Mouse (Mus musculus) hindbrain, embryonic 10.5 days (tissue): ENCODE measurements around the gene Gm49340. TPM values are rescaled to one million over a fixed set of nuclear protein-coding genes. Genes with fewer than 3 reads are reported as not detected.

Experiments
- DNase-seq: peaks from one replicate; pipeline ENCODE4 v3.0.0-alpha.2; 2017; ENCODE audit warnings: low spot score
- H3K27ac ChIP-seq: fragments of 300-500 bp; sonication (generic); 2 replicates; pipeline ENCODE4 v1.5.1; 2016; ENCODE audit warnings: mild to moderate bottlenecking, moderate library complexity
- H3K27me3 ChIP-seq: fragments of 300-500 bp; sonication (generic); 2 replicates; pipeline ENCODE4 v1.6.1; 2016; ENCODE audit warnings: mild to moderate bottlenecking; ENCODE audit not compliant: poor library complexity, insufficient read depth, severe bottlenecking
- H3K36me3 ChIP-seq: fragments of 300-500 bp; sonication (generic); 2 replicates; pipeline ENCODE4 v1.6.1; 2016; ENCODE audit warnings: mild to moderate bottlenecking, moderate library complexity
- H3K4me1 ChIP-seq: fragments of 300-500 bp; sonication (generic); replicated peaks from 2 replicates; pipeline ENCODE4 v1.6.1; 2016; ENCODE audit warnings: mild to moderate bottlenecking
- H3K4me3 ChIP-seq: fragments of 300-500 bp; sonication (generic); 2 replicates; pipeline ENCODE4 v1.5.1; 2016; ENCODE audit warnings: mild to moderate bottlenecking, moderate library complexity
- H3K9me3 ChIP-seq: fragments of 300-500 bp; sonication (generic); 2 replicates; pipeline ENCODE4 v1.6.1; 2016; ENCODE audit warnings: mild to moderate bottlenecking, moderate library complexity
- WGBS: fragments of 180-500 bp; shearing (Covaris S2); methylation state at CpG from one replicate; pipeline ENCODE4 v1.1.7; 2016; 5-methylcytosine and 5-hydroxymethylcytosine counted together
- polyA plus RNA-seq: library from polyadenylated mRNA; unstranded; fragments of >200 nt; fragmentation: Nextera tagmentation; extraction: Ambion mirVana; gene quantifications from 2 replicates; pipeline ENCODE4 v1.2.1, GENCODE M21; 2016

The Gm49340 gene
- polyA plus RNA-seq, 1 experiment from 2014 or later = not detected

DNA sequence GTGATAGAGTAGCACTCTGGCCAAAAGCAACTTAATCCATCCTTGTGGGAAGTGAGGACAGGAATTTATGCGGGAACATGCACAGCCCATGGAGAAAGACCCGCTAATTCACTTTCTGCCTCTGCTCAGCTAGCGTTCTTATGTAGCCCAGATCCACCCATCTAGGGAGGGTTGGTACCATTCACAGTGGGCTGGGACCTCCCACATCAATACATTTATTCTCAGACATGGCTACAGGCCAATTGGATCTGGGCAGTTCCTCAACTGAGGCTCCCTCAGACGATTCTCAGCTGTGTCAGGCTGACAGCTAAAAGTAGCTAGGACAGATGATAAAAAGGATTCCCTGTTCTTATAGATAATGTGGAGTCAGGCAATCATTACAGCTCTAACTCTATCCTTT, 2.2 kb upstream of the Gm49340 start:
- 89% methylated on average over 4 of the region's 4 CpGs for WGBS
- no peaks in the 10 kb centered on the region for H3K4me1 ChIP-seq
- H3K9me3 ChIP-seq = 0 out of 2 replicates have a peak, but pooled peaks cover 5% of the 10 kb centered on the region
- H3K4me3 ChIP-seq = no peak overlapping the region
- H3K27ac ChIP-seq = no peak overlapping the region
- no peak for DNase-seq
- no peaks in the 10 kb centered on the region for H3K36me3 ChIP-seq
- H3K27me3 ChIP-seq = no peaks in the 10 kb centered on the region

- H3K27ac ChIP-seq = no peak overlapping the region
- no peak for DNase-seq
- H3K4me3 ChIP-seq = no peak overlapping the region
- H3K36me3 ChIP-seq = no peaks in the 10 kb centered on the region
- 78% methylated on average over 2 of the region's 2 CpGs for WGBS
- H3K9me3 ChIP-seq = 0 out of 2 replicates have a peak, but pooled peaks cover 5% of the 10 kb centered on the region
- no peaks in the 10 kb centered on the region for H3K27me3 ChIP-seq
- no peaks in the 10 kb centered on the region for H3K4me1 ChIP-seq
Observed at GRCm38 (mm10) chr11:73333357-73333756, 3.8 kb downstream of the Gm49340 start.

GRCm38 (mm10) chr11:73336919-73337318, 7.4 kb downstream of the Gm49340 start:
- no peak overlapping the region for H3K27ac ChIP-seq
- H3K4me1 ChIP-seq = no peaks in the 10 kb centered on the region
- no peaks in the 10 kb centered on the region for H3K9me3 ChIP-seq
- no peak overlapping the region for H3K4me3 ChIP-seq
- H3K27me3 ChIP-seq = no peaks in the 10 kb centered on the region
- no peaks in the 10 kb centered on the region for H3K36me3 ChIP-seq
- WGBS = 83% methylated on average over 4 of the region's 4 CpGs
- DNase-seq = no peak

GRCm38 (mm10) chr11:73350483-73350882, 20.9 kb downstream of the Gm49340 start, which contains the start of gene Olfr20:
Gene Olfr20, plus strand, starts transcription at chr11:73350783.
- Histone ChIP-seq H3K27me3 (no peaks in the 10 kb centered on the region), H3K4me3 (no peak within 1 kb of the TSS), H3K9me3 (no peaks in the 10 kb centered on the region), H3K36me3 (no peaks in the 10 kb centered on the region), H3K4me1 (no peaks in the 10 kb centered on the region), H3K27ac (no peak within 1 kb of the TSS)
- DNase-seq = no peak
- 53% methylated on average over 3 of the region's 3 CpGs for WGBS

GRCm38 (mm10) chr11:73370946-73371345, 41.4 kb downstream of the Gm49340 start, which contains the start of gene Olfr376:
Gene Olfr376, plus strand, starts transcription at chr11:73371246.
- H3K27ac ChIP-seq = no peak within 1 kb of the TSS
- 84% methylated on average over 2 of the region's 2 CpGs for WGBS
- no peaks in the 10 kb centered on the region for H3K36me3 ChIP-seq
- no peaks in the 10 kb centered on the region for H3K9me3 ChIP-seq
- H3K27me3 ChIP-seq = no peaks in the 10 kb centered on the region
- DNase-seq = no peak
- H3K4me1 ChIP-seq = no peaks in the 10 kb centered on the region
- H3K4me3 ChIP-seq = no peak within 1 kb of the TSS

DNA sequence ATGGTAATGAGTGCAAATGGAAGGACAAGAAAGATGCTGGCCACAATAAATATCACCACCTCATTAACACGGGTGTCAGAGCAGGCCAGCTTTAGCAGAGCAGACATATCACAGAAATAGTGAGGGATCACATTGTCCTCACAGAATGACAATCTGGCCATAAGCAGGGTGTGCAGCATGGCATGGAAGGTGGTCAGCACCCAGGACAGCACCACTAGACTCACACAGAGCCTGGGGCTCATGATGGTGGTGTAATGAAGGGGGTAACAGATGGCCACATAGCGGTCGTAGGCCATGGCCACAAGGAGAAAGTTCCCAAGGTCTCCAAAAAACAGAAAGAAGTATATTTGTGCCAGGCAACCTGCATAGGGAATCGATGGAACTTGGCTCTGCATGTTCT, 65.8 kb downstream of the Gm49340 start:
- Histone ChIP-seq H3K36me3 (no peaks in the 10 kb centered on the region), H3K27ac (no peak overlapping the region), H3K4me1 (no peaks in the 10 kb centered on the region), H3K9me3 (peaks cover 6% of the 10 kb centered on the region; the same call in 1 of the 2 replicates), H3K4me3 (no peak overlapping the region), H3K27me3 (no peaks in the 10 kb centered on the region)
- WGBS = 82% methylated on average over 4 of the region's 4 CpGs
- DNase-seq = no peak

DNA sequence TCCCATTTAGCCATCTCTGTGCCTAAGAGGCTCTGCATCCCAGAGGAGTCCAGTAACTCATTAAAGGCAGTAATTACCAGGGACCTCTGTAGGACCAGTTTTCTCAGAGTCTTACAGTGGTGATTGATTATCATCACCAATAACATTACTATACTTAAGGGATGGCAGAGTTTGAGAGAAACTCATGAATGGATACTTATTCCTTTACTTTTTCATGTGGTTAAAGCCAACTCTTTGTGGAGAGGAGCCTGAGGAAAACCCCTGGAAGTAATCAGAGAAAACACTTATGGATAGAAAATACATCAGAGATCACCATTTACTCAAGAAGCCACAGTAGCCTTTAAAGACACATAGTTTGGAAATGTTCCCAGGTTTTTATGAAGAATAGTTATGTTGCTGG, 70.0 kb downstream of the Gm49340 start, which contains the start of gene Olfr1:
TSS of gene Olfr1 (minus strand) at position 101 of the 400 bp plus-strand sequence.
- Histone ChIP-seq H3K36me3 (no peaks in the 10 kb centered on the region), H3K4me3 (no peak within 1 kb of the TSS), H3K9me3 (0 out of 2 replicates have a peak, but pooled peaks cover 6% of the 10 kb centered on the region), H3K27ac (no peak within 1 kb of the TSS), H3K4me1 (no peaks in the 10 kb centered on the region), H3K27me3 (no peaks in the 10 kb centered on the region)
- no peak for DNase-seq

Other genes with a start within 250 kb of the Gm49340 start
- 0.35 and 0.47 TPM in 2 replicates for gene Itgae, start 239.2 kb upstream of the Gm49340 start, polyA plus RNA-seq
- gene Haspin, start 191.4 kb upstream of the Gm49340 start, polyA plus RNA-seq = 19.8 and 24.2 TPM in 2 replicates
- 0.10 and 0.32 TPM in 2 replicates for gene P2rx5, start 169.3 kb upstream of the Gm49340 start, polyA plus RNA-seq
- 132 and 134 TPM in 2 replicates for gene Emc6, start 152.7 kb upstream of the Gm49340 start, polyA plus RNA-seq
- 207 and 237 TPM in 2 replicates for gene Tax1bp3, start 152.7 kb upstream of the Gm49340 start, polyA plus RNA-seq
- gene Ctns, start 130.7 kb upstream of the Gm49340 start, polyA plus RNA-seq = 15.4 and 19.9 TPM in 2 replicates
- 1.1 and 1.7 TPM in 2 replicates for gene Shpk, start 130.3 kb upstream of the Gm49340 start, polyA plus RNA-seq
- gene Trpv1, start 95.4 kb upstream of the Gm49340 start, polyA plus RNA-seq = not detected in 2 replicates
- 0.09 TPM in 1 of 2 replicates, not detected in the other for gene Trpv3, start 62.4 kb upstream of the Gm49340 start, polyA plus RNA-seq
- gene Aspa, start 145 bp upstream of the Gm49340 start, polyA plus RNA-seq = 0.25 TPM in 1 of 2 replicates, not detected in the other
- not detected in 2 replicates for gene Spata22, start within 50 bp of the Gm49340 start, polyA plus RNA-seq
- gene Olfr20, start 21.0 kb downstream of the Gm49340 start, polyA plus RNA-seq = not detected in 2 replicates
- not detected in 2 replicates for gene Olfr376, start 41.5 kb downstream of the Gm49340 start, polyA plus RNA-seq
- not detected in 2 replicates for gene Olfr1, start 69.9 kb downstream of the Gm49340 start, polyA plus RNA-seq
- not detected in 2 replicates for gene Olfr378, start 98.7 kb downstream of the Gm49340 start, polyA plus RNA-seq
- gene Olfr380, start 127.8 kb downstream of the Gm49340 start, polyA plus RNA-seq = not detected in 2 replicates
- gene Olfr381, start 161.9 kb downstream of the Gm49340 start, polyA plus RNA-seq = not detected in 2 replicates
- not detected in 2 replicates for gene Olfr382, start 187.5 kb downstream of the Gm49340 start, polyA plus RNA-seq